ENCODE assay signal across 22 mouse cellular contexts in the genomic region with DNA sequence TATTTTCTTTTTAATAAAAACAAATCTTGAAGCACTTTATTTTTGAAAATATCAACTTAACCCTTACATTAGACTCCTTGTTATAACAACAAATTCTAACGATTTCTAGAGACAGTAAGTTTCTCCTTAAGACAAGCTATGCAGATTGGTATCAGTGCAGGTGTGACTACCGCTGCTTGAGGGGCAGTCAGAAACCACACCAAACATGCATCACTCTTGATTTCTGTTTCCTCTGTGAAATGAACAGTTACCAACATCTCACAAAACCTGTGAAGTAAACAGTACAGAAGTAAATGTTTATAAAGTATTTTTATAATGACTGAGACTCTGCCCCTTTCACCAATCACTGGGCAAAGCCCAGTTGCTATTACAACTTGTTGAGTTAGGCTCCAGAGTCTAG. TPM values are rescaled to one million over a fixed set of nuclear protein-coding genes. Genes with fewer than 3 reads are reported as not detected.
DNase-seq lines count a peak whose midpoint lies in the region; ATAC-seq and TF ChIP-seq lines count a peak whose summit lies in the region.
"Had no signal": no experiment of that assay in that cellular context is flagged by ENCODE, and none has a peak within 500 bp of the region (broad histone marks: within the 10 kb centered on the region; RNA-seq: fewer than 3 reads in every experiment).

No protein-coding gene starts in this region.

- in situ Hi-C loops in CH12.LX (cut with MboI; ENCODE audit: low pct_ligation_motif_present, low pct_unique_long_range_greater_than_20kb, low sequenced_read_pairs): no loop called here

- no peak for DNase-seq in CH12.LX (ENCODE audit: extremely low read depth)
- peak; percentile 48 for DNase-seq in naive thymus-derived CD4-positive, alpha-beta T cell, adult 2 months (ENCODE audit: low read depth)
- DNase-seq in thymus, postnatal 10 days (ENCODE audit: low spot score in 2 of 2): peak; percentile 39 to 44
- DNase-seq in embryo, embryonic 11 days: no peak
- DNase-seq in gastrocnemius, postnatal 14 days: no peak
- DNase-seq in gastrocnemius, adult 2 months: no peak
- DNase-seq: adrenal gland, postnatal 10 days; cerebellum, adult 2 months; cerebellum, postnatal 25 days; gastrocnemius, postnatal 10 days; heart, adult 11 months; heart, postnatal 36 days; kidney, postnatal 25 days had no signal

- peaks cover 32% of the 10 kb centered on the region for H3K79me2 ChIP-seq in CH12.LX (replicated peaks; ENCODE audit: control insufficient read depth, extremely low read depth, insufficient read depth, poor library complexity, severe bottlenecking)

- H3K9ac ChIP-seq in CH12.LX (ENCODE audit: insufficient read depth, low read depth): no peak overlapping the region
- H3K9ac ChIP-seq in hindbrain, embryonic 13.5 days: no peak overlapping the region
- H3K9ac ChIP-seq: embryonic facial prominence, embryonic 15.5 days; forebrain, embryonic 15.5 days; hindbrain, embryonic 14.5 days; intestine, embryonic 15.5 days had no signal

- H3K27ac ChIP-seq in CH12.LX (ENCODE audit: insufficient read depth, low read depth): no peak overlapping the region
- no peak overlapping the region for H3K27ac ChIP-seq in gastrocnemius, adult 2 months
- H3K27ac ChIP-seq in hindbrain, embryonic 13.5 days: no peak overlapping the region
- H3K27ac ChIP-seq: embryonic facial prominence, embryonic 15.5 days; forebrain, embryonic 15.5 days; hindbrain, embryonic 14.5 days; intestine, embryonic 15.5 days; macrophage; stomach, postnatal 0 days had no signal

- no peaks in the 10 kb centered on the region for H3K9me3 ChIP-seq in CH12.LX (replicated peaks; ENCODE audit: low read length)
- no peaks in the 10 kb centered on the region for H3K9me3 ChIP-seq in hindbrain, embryonic 13.5 days
- H3K9me3 ChIP-seq: embryonic facial prominence, embryonic 15.5 days; forebrain, embryonic 15.5 days; G1E; intestine, embryonic 15.5 days had no signal

- peaks cover 2 to 16% of the 10 kb centered on the region in 2 experiments for H3K36me3 ChIP-seq in CH12.LX (replicated peaks in 1 of 2; ENCODE audit: control insufficient read depth in 1 of 2, insufficient read depth in 1 of 2, low read length in 1 of 2)
- H3K36me3 ChIP-seq in hindbrain, embryonic 13.5 days: peaks cover 16% of the 10 kb centered on the region
- H3K36me3 ChIP-seq: intestine, embryonic 15.5 days had no signal

- ATAC-seq in hindbrain, embryonic 13.5 days (ENCODE audit: low FRiP score): no peak
- ATAC-seq: forebrain, embryonic 15.5 days; intestine, embryonic 15.5 days had no signal

- TF ChIP-seq EP300 in CH12.LX (IDR thresholded peaks at IDR 0.05; ENCODE audit: low read length): no peak

- dilution Hi-C loops in CH12.LX (cut with MboI; ENCODE audit: extremely low pct_ligation_motif_present, extremely low pct_unique_long_range_greater_than_20kb, low sequenced_read_pairs): no loop called here

- H3K4me3 ChIP-seq in CH12.LX (replicated peaks in 1 of 3; ENCODE audit: low read depth in 2 of 3, low read length in 2 of 3, poor library complexity in 1 of 3): no peak overlapping the region
- H3K4me3 ChIP-seq in gastrocnemius, adult 2 months: no peak overlapping the region
- no peak overlapping the region for H3K4me3 ChIP-seq in hindbrain, embryonic 13.5 days
- H3K4me3 ChIP-seq: embryonic facial prominence, embryonic 15.5 days; forebrain, embryonic 15.5 days; intestine, embryonic 15.5 days; layer of hippocampus, adult 2 months had no signal

- TF ChIP-seq POLR2A in CH12.LX (IDR thresholded peaks at IDR 0.05; ENCODE audit: low read depth, low read length): no peak

- no peak for TF ChIP-seq CTCF in CH12.LX (conservative IDR thresholded peaks at IDR 0.05 in 1 of 2, IDR thresholded peaks at IDR 0.05 in 1 of 2; ENCODE audit: low read depth in 2 of 2, low read length in 2 of 2)
- no peak for TF ChIP-seq CTCF in gastrocnemius, adult 2 months (IDR thresholded peaks at IDR 0.05)

- 94% methylated on average over 2 of the region's 2 CpGs for WGBS in hindbrain, embryonic 13.5 days

- peaks cover 12 to 62% of the 10 kb centered on the region in 2 experiments for H3K4me1 ChIP-seq in CH12.LX (ENCODE audit: control insufficient read depth in 1 of 2, insufficient read depth in 2 of 2)
- no peaks in the 10 kb centered on the region for H3K4me1 ChIP-seq in hindbrain, embryonic 13.5 days (replicated peaks)
- H3K4me1 ChIP-seq: embryonic facial prominence, embryonic 15.5 days had no signal

- intact Hi-C loops in gastrocnemius, postnatal 14 days (cut with DNase I; ENCODE audit: low total_unique reads): no loop called here
- intact Hi-C loops in gastrocnemius, adult 2 months (cut with DNase I): no loop called here

- no peak for TF ChIP-seq RAD21 in CH12.LX (IDR thresholded peaks at IDR 0.05; ENCODE audit: low read depth, low read length)

- peak overlapping the region; percentile 50 for H3K4me2 ChIP-seq in CH12.LX (ENCODE audit: insufficient read depth, low read depth, poor library complexity, severe bottlenecking)
- no peak overlapping the region for H3K4me2 ChIP-seq in hindbrain, embryonic 13.5 days
- H3K4me2 ChIP-seq: embryonic facial prominence, embryonic 15.5 days; forebrain, embryonic 15.5 days; hindbrain, embryonic 14.5 days; intestine, embryonic 15.5 days had no signal

- H3K27me3 ChIP-seq in CH12.LX (replicated peaks): no peaks in the 10 kb centered on the region
- no peaks in the 10 kb centered on the region for H3K27me3 ChIP-seq in hindbrain, embryonic 13.5 days
- H3K27me3 ChIP-seq: embryonic facial prominence, embryonic 15.5 days; forebrain, embryonic 15.5 days; intestine, embryonic 15.5 days had no signal

TF ChIP-seq in CH12.LX, 34 proteins besides CTCF, POLR2A, EP300 and RAD21:
- TF ChIP-seq ZC3H11A (IDR thresholded peaks at IDR 0.05; ENCODE audit: low read depth, low read length) (no peak), MEF2A (IDR thresholded peaks at IDR 0.05; ENCODE audit: borderline replicate concordance, low read depth, low read length) (no peak), ETS1 (conservative IDR thresholded peaks at IDR 0.05; ENCODE audit: low read depth, low read length) (no peak)

RNA-seq across cellular contexts. Expression of gene Tcf12, which starts 13.6 kb away (rescaled TPM):
- total RNA-seq in CH12.LX (2012; rRNA removed): 42.3 and 43.5 TPM in 2 replicates
- total RNA-seq in CH12.LX (2014; rRNA removed): 41.7 and 49.5 TPM in 2 replicates
- 34.0 and 41.4 TPM in 2 replicates for polyA plus RNA-seq in CH12.LX (2012; ENCODE audit: insufficient read length, low read depth)
- total RNA-seq in gastrocnemius, postnatal 14 days (2021): 10 to 100 TPM; 42.9 to 48.7 TPM
- total RNA-seq in gastrocnemius, adult 2 months (2021): 10 to 100 TPM; 24.3 to 32.1 TPM
- polyA plus RNA-seq in hindbrain, embryonic 13.5 days (2015; fragmentation: Nextera tagmentation; extraction: Ambion mirVana): 123 and 141 TPM in 2 replicates

Comparison
In these comparisons a context has a peak if more than half of its experiments do, and no peak if none do; other contexts are left out.
1. DNase-seq: peak in naive thymus-derived CD4-positive, alpha-beta T cell, adult 2 months (single experiment) and thymus, postnatal 10 days (2 of 2); none in CH12.LX (single experiment), embryo, embryonic 11 days (single experiment), gastrocnemius, postnatal 14 days (single experiment) and gastrocnemius, adult 2 months (single experiment).